Mouse (Mus musculus): ENCODE measurements around the gene Etv6.

- TF ChIP-seq CTCF (IDR thresholded peaks at IDR 0.05; ENCODE audit: low read depth, low read length) (no peak), GATA2 (IDR thresholded peaks at IDR 0.05; ENCODE audit: borderline replicate concordance, low read depth, low read length) (no peak), POLR2AphosphoS5 (IDR thresholded peaks at IDR 0.05; ENCODE audit: insufficient replicate concordance, low read depth, low read length) (no peak), GATA1 (IDR thresholded peaks at IDR 0.05; ENCODE audit: borderline replicate concordance, low read length) (no peak), TAL1 (conservative IDR thresholded peaks at IDR 0.05; ENCODE audit: low read depth, low read length) (no peak)
Observed at GRCm38 (mm10) chr6:134205163-134205562, 169.7 kb downstream of the Etv6 start.

All from G1E (cell line).